Mouse (Mus musculus): ENCODE data around the gene Slc22a14. TPM values are rescaled to one million over a fixed set of nuclear protein-coding genes. Genes with fewer than 3 reads are reported as not detected.

The Slc22a14 gene
- total and polyA plus RNA-seq, 3 experiments, result not detected

DNA sequence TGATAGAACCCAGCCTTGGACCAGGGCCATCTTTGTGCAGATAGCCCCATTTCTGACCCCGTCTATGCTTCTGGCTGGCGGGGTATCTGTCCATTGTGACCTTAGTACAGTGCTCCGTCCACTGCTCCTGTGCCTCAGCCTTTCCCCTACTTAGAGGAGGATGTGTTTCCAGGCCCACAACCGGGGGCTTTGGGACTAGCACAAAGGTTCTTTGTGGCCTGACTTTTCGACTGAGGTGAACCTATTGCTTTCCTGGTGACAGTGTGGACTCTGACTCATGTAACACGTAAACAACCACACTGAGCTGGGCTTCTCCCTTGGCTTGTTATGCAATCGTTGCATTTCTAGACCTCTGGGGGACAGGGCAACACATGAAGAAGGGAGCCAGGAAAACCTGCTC is 200.6 kb downstream of the Slc22a14 start:
- Histone ChIP-seq H3K4me1 (ENCODE audit: control insufficient read depth in 1 of 2, insufficient read depth in 2 of 2, low read length in 2 of 2) (no peaks in the 10 kb centered on the region), H3K9me3 (replicated peaks; ENCODE audit: insufficient read depth, low read length) (no peaks in the 10 kb centered on the region), H3K36me3 (ENCODE audit: control insufficient read depth in 1 of 2, insufficient read depth in 2 of 2, low read length in 2 of 2) (no peaks in the 10 kb centered on the region), H3K27ac (ENCODE audit: control insufficient read depth, low read depth, low read length) (no peak overlapping the region), H3K79me2 (ENCODE audit: control insufficient read depth, insufficient read depth, low read length, poor library complexity) (no peaks in the 10 kb centered on the region), H3K4me3 (ENCODE audit: control insufficient read depth in 1 of 2, insufficient read depth in 1 of 2, low read depth in 2 of 2, low read length in 2 of 2) (no peak overlapping the region), H3K9ac (ENCODE audit: control insufficient read depth, low read depth, low read length, poor library complexity, severe bottlenecking) (no peak overlapping the region), H3K27me3 (ENCODE audit: control insufficient read depth in 1 of 2, insufficient read depth in 2 of 2, low read length in 2 of 2) (peaks cover 0 to 8% of the 10 kb centered on the region in 2 experiments; a peak in 3 of 4 replicates)
- no peak for DNase-seq (ENCODE audit: low read depth, low spot score)
- TF ChIP-seq USF2 (IDR thresholded peaks at IDR 0.05; ENCODE audit: borderline replicate concordance in 1 of 2, insufficient read depth in 1 of 2, low read depth in 1 of 2, low read length in 2 of 2), result no peak
- no peak for TF ChIP-seq CHD1 (IDR thresholded peaks at IDR 0.05; ENCODE audit: low read depth, low read length)
- TF ChIP-seq GABPA (IDR thresholded peaks at IDR 0.05; ENCODE audit: low read depth, low read length), result no peak
- TF ChIP-seq JUND (IDR thresholded peaks at IDR 0.05; ENCODE audit: low read depth, low read length), result no peak
- TF ChIP-seq ZNF384 (IDR thresholded peaks at IDR 0.05; ENCODE audit: low read depth, low read length), result no peak
- TF ChIP-seq TCF12 (IDR thresholded peaks at IDR 0.05; ENCODE audit: low read depth, low read length), result no peak
- no peak for TF ChIP-seq MAX (IDR thresholded peaks at IDR 0.05; ENCODE audit: low read length)
- no peak for TF ChIP-seq SIN3A (IDR thresholded peaks at IDR 0.05; ENCODE audit: low read length)
- TF ChIP-seq CTCF (IDR thresholded peaks at IDR 0.05 in 2 of 3, conservative IDR thresholded peaks at IDR 0.05 in 1 of 3; ENCODE audit: control insufficient read depth in 1 of 3, insufficient read depth in 1 of 3, low read depth in 2 of 3, low read length in 3 of 3, poor library complexity in 1 of 3, severe bottlenecking in 1 of 3), result no peak

DNA sequence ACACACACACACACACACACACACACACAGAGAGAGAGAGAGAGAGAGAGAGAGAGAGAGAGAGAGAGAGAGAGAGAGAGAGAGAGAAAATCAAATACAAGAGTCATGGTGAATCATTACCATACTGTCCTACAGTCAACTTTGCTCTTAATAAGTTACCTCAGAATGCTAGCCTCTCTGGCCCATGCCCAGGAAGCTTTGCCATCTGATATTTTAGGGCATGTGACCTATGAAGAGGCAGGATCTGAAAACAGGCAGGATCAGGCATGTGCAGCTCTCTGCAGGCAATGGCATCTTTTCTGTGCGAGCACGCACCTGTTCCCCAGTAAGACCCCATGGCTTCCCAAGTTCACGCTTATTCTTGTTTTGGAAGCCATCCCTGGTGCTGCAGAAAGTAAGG is 204.7 kb downstream of the Slc22a14 start:
- H3K36me3 ChIP-seq (ENCODE audit: control insufficient read depth in 1 of 2, insufficient read depth in 2 of 2, low read length in 2 of 2), result no peaks in the 10 kb centered on the region

DNA sequence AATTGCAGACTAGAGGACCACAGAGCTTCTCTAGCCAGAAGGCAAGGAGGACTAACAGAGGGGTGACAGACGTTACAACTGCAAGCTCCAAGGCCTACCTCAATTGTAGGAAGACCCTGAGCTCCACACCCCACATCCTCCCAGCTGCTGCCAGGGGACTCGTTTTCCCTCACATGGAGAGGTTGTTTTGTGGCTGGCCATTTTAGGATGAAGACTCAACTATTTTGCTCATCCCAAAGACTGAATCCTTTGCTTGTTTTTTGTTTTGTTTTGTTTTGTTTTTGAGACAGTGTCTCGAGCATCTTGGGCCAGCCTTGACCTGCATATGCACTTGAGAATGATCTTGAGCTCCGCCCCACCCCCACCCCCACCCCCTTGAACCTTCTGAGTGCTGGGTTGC is 206.5 kb downstream of the Slc22a14 start, which contains the start of gene Gm47289:
Gene Gm47289 (plus strand): TSS at position 301 of the 400 bp plus-strand sequence.
- Histone ChIP-seq H3K79me2 (ENCODE audit: control insufficient read depth, insufficient read depth, low read length, poor library complexity) (no peaks in the 10 kb centered on the region), H3K36me3 (ENCODE audit: control insufficient read depth in 1 of 2, insufficient read depth in 2 of 2, low read length in 2 of 2) (no peaks in the 10 kb centered on the region), H3K27me3 (ENCODE audit: control insufficient read depth in 1 of 2, insufficient read depth in 2 of 2, low read length in 2 of 2) (peaks cover 0 to 4% of the 10 kb centered on the region in 2 experiments; a peak in 2 of 4 replicates), H3K9ac (ENCODE audit: control insufficient read depth, low read depth, low read length, poor library complexity, severe bottlenecking) (no peak within 1 kb of the TSS), H3K4me3 (ENCODE audit: control insufficient read depth in 1 of 2, insufficient read depth in 1 of 2, low read depth in 2 of 2, low read length in 2 of 2) (no peak within 1 kb of the TSS), H3K9me3 (replicated peaks; ENCODE audit: insufficient read depth, low read length) (no peaks in the 10 kb centered on the region), H3K27ac (ENCODE audit: control insufficient read depth, low read depth, low read length) (no peak within 1 kb of the TSS), H3K4me1 (ENCODE audit: control insufficient read depth in 1 of 2, insufficient read depth in 2 of 2, low read length in 2 of 2) (no peaks in the 10 kb centered on the region)
- TF ChIP-seq MYC (IDR thresholded peaks at IDR 0.05; ENCODE audit: low read depth, low read length), result no peak
- no peak for TF ChIP-seq MYB (IDR thresholded peaks at IDR 0.05; ENCODE audit: low read depth, low read length)
- TF ChIP-seq NRF1 (IDR thresholded peaks at IDR 0.05; ENCODE audit: insufficient read depth, low read depth, low read length, poor library complexity, severe bottlenecking), result no peak
- TF ChIP-seq ZKSCAN1 (IDR thresholded peaks at IDR 0.05; ENCODE audit: low read depth, low read length), result no peak
- no peak for TF ChIP-seq POLR2A (IDR thresholded peaks at IDR 0.05; ENCODE audit: control insufficient read depth in 1 of 2, insufficient read depth in 1 of 2, low read depth in 1 of 2, low read length in 2 of 2, poor library complexity in 1 of 2)
- TF ChIP-seq POLR2AphosphoS5 (IDR thresholded peaks at IDR 0.05; ENCODE audit: borderline replicate concordance, low read depth, low read length), result no peak
- no peak for TF ChIP-seq MAZ (IDR thresholded peaks at IDR 0.05; ENCODE audit: low read depth, low read length)
- TF ChIP-seq MAFK (IDR thresholded peaks at IDR 0.05; ENCODE audit: borderline replicate concordance, low read depth, low read length), result no peak
- TF ChIP-seq ETS1 (IDR thresholded peaks at IDR 0.05; ENCODE audit: low read depth, low read length), result no peak
- TF ChIP-seq E2F4 (IDR thresholded peaks at IDR 0.05; ENCODE audit: borderline replicate concordance, low read depth, low read length), result no peak
- TF ChIP-seq SIN3A (IDR thresholded peaks at IDR 0.05; ENCODE audit: low read length), result no peak
- no peak for TF ChIP-seq BHLHE40 (IDR thresholded peaks at IDR 0.05; ENCODE audit: borderline replicate concordance, low read depth, low read length)
- no peak for TF ChIP-seq GATA1 (IDR thresholded peaks at IDR 0.05; ENCODE audit: low read depth, low read length)
- DNase-seq (ENCODE audit: low read depth, low spot score), result no peak

More for the DNA sequence above, 204.7 kb downstream of the Slc22a14 start:
- TF ChIP-seq TCF12 (IDR thresholded peaks at IDR 0.05; ENCODE audit: low read depth, low read length), result no peak
- no peak for TF ChIP-seq POLR2AphosphoS5 (IDR thresholded peaks at IDR 0.05; ENCODE audit: borderline replicate concordance, low read depth, low read length)
- TF ChIP-seq SMC3 (IDR thresholded peaks at IDR 0.05; ENCODE audit: low read depth, low read length), result no peak
- no peak for TF ChIP-seq GABPA (IDR thresholded peaks at IDR 0.05; ENCODE audit: low read depth, low read length)
- Histone ChIP-seq H3K27me3 (ENCODE audit: control insufficient read depth in 1 of 2, insufficient read depth in 2 of 2, low read length in 2 of 2) (peaks cover 0 to 3% of the 10 kb centered on the region in 2 experiments; a peak in 2 of 4 replicates), H3K27ac (ENCODE audit: control insufficient read depth, low read depth, low read length) (no peak overlapping the region), H3K79me2 (ENCODE audit: control insufficient read depth, insufficient read depth, low read length, poor library complexity) (no peaks in the 10 kb centered on the region), H3K4me1 (ENCODE audit: control insufficient read depth in 1 of 2, insufficient read depth in 2 of 2, low read length in 2 of 2) (no peaks in the 10 kb centered on the region), H3K9me3 (replicated peaks; ENCODE audit: insufficient read depth, low read length) (no peaks in the 10 kb centered on the region), H3K9ac (ENCODE audit: control insufficient read depth, low read depth, low read length, poor library complexity, severe bottlenecking) (no peak overlapping the region), H3K4me3 (ENCODE audit: control insufficient read depth in 1 of 2, insufficient read depth in 1 of 2, low read depth in 2 of 2, low read length in 2 of 2) (no peak overlapping the region)
- no peak for DNase-seq (ENCODE audit: low read depth, low spot score)
